Comparison of ENCODE assay signal across 8 mouse cellular contexts in genomic region chr17:22817471-22818198, GRCm38 (mm10). TPM values are rescaled to one million over a fixed set of nuclear protein-coding genes. Genes with fewer than 3 reads are reported as not detected.
A peak's percentile ranks its signal among the peaks of the same experiment; 100 is the strongest.
DNase-seq lines count a peak whose midpoint lies in the region; ATAC-seq lines count a peak whose summit lies in the region.

No protein-coding gene starts in this region.

- WGBS in embryonic facial prominence, embryonic 13.5 days: 1% methylated on average over 28 of the region's 28 CpGs
- 1% methylated on average over 28 of the region's 28 CpGs for WGBS in limb, embryonic 12.5 days
- 1% methylated on average over 28 of the region's 28 CpGs for WGBS in midbrain, embryonic 14.5 days

- H3K4me3 ChIP-seq in embryonic facial prominence, embryonic 13.5 days: peak overlapping the region; percentile 71
- H3K4me3 ChIP-seq in limb, embryonic 12.5 days (replicated peaks): peak overlapping the region; percentile 68
- peak overlapping the region; percentile 68 for H3K4me3 ChIP-seq in midbrain, embryonic 14.5 days (replicated peaks; ENCODE audit: low read depth, low read length)

- no peaks in the 10 kb centered on the region for H3K9me3 ChIP-seq in embryonic facial prominence, embryonic 13.5 days
- no peaks in the 10 kb centered on the region for H3K9me3 ChIP-seq in limb, embryonic 12.5 days
- H3K9me3 ChIP-seq in midbrain, embryonic 14.5 days (ENCODE audit: control insufficient read depth, low read length): no peaks in the 10 kb centered on the region

- no peaks in the 10 kb centered on the region for H3K4me1 ChIP-seq in embryonic facial prominence, embryonic 13.5 days
- H3K4me1 ChIP-seq in limb, embryonic 12.5 days (replicated peaks): no peaks in the 10 kb centered on the region
- H3K4me1 ChIP-seq in midbrain, embryonic 14.5 days (ENCODE audit: control insufficient read depth, insufficient read depth, low read length): peaks cover 6% of the 10 kb centered on the region

- H3K27me3 ChIP-seq in embryonic facial prominence, embryonic 13.5 days: no peaks in the 10 kb centered on the region
- H3K27me3 ChIP-seq in limb, embryonic 12.5 days: no peaks in the 10 kb centered on the region
- no peaks in the 10 kb centered on the region for H3K27me3 ChIP-seq in midbrain, embryonic 14.5 days (ENCODE audit: control insufficient read depth, insufficient read depth, low read length)

- H3K27ac ChIP-seq in embryonic facial prominence, embryonic 13.5 days: peak overlapping the region; percentile 90
- H3K27ac ChIP-seq in limb, embryonic 12.5 days: peak overlapping the region; percentile 89
- peak overlapping the region; percentile 95 for H3K27ac ChIP-seq in midbrain, embryonic 14.5 days (replicated peaks; ENCODE audit: low read depth, low read length)

- ATAC-seq in embryonic facial prominence, embryonic 13.5 days (ENCODE audit: insufficient number of reproducible peaks, insufficient read depth, low FRiP score, low TSS enrichment, low read depth): peak; percentile 81
- peak; percentile 94 for ATAC-seq in limb, embryonic 12.5 days (ENCODE audit: insufficient number of reproducible peaks, insufficient read depth, low FRiP score, low TSS enrichment, low read depth)
- peak; percentile 97 for ATAC-seq in midbrain, embryonic 14.5 days (ENCODE audit: low FRiP score, low TSS enrichment)

- DNase-seq in 3T3-L1 (ENCODE audit: low read depth, low spot score): peak; percentile 91
- DNase-seq in adrenal gland, postnatal 36 days: peak; percentile 69 to 82
- peak; percentile 75 for DNase-seq in heart, adult 8-10 months (ENCODE audit: low spot score)
- DNase-seq in kidney, adult 8-10 months: peak; percentile 63 to 72
- DNase-seq in midbrain, embryonic 14.5 days: peak; percentile 95
- DNase-seq in spleen, postnatal 36 days (ENCODE audit: low spot score in 2 of 2): peak; percentile 11 to 34

- peak overlapping the region; percentile 57 for H3K4me2 ChIP-seq in embryonic facial prominence, embryonic 13.5 days
- peak overlapping the region; percentile 53 for H3K4me2 ChIP-seq in limb, embryonic 12.5 days
- H3K4me2 ChIP-seq in midbrain, embryonic 14.5 days (ENCODE audit: low read length): peak overlapping the region; percentile 45

- peaks cover 12% of the 10 kb centered on the region for H3K36me3 ChIP-seq in embryonic facial prominence, embryonic 13.5 days
- peaks cover 8% of the 10 kb centered on the region; the same call in 1 of the 2 replicates for H3K36me3 ChIP-seq in limb, embryonic 12.5 days
- peaks cover 9% of the 10 kb centered on the region for H3K36me3 ChIP-seq in midbrain, embryonic 14.5 days (ENCODE audit: control insufficient read depth, insufficient read depth, low read length)

- H3K9ac ChIP-seq in embryonic facial prominence, embryonic 13.5 days: peak overlapping the region; percentile 87
- peak overlapping the region; percentile 79 for H3K9ac ChIP-seq in limb, embryonic 12.5 days (replicated peaks)
- H3K9ac ChIP-seq in midbrain, embryonic 14.5 days (replicated peaks; ENCODE audit: low read length): peak overlapping the region; percentile 89

RNA-seq across cellular contexts. Expression of gene Zfp945, which starts 49.3 kb away (rescaled TPM):
- 10 to 100 TPM in 1 of 2 experiments, 1 to 10 TPM in 1; 8.2 to 13.2 TPM for total RNA-seq in adrenal gland, postnatal 36 days (2021)
- 27.8 and 29.5 TPM in 2 replicates for polyA plus RNA-seq in embryonic facial prominence, embryonic 13.5 days (2015; fragmentation: Nextera tagmentation; extraction: Ambion mirVana)
- 1 to 10 TPM; 4.1 to 7.5 (median 6.0) TPM for total RNA-seq in heart, adult 8-10 months (2022)
- polyA plus RNA-seq in limb, embryonic 12.5 days (2016; fragmentation: Nextera tagmentation; extraction: Ambion mirVana): 26.6 and 28.8 TPM in 2 replicates
- polyA plus RNA-seq in midbrain, embryonic 14.5 days (2014; fragmentation: Nextera tagmentation; extraction: Ambion mirVana): 23.5 and 28.1 TPM in 2 replicates

Comparison
In these comparisons a context has a peak if more than half of its experiments do, and no peak if none do; other contexts are left out.
1. Peak in every context shown above with its lines: DNase-seq, ATAC-seq, H3K4me3 ChIP-seq and H3K27ac ChIP-seq.
2. DNase-seq: peak in every context shown above with its lines; median percentile 95 in midbrain, embryonic 14.5 days; 91 in 3T3-L1; 76 in adrenal gland, postnatal 36 days; 75 in heart, adult 8-10 months; 68 in kidney, adult 8-10 months; 22 in spleen, postnatal 36 days.